Mouse (Mus musculus) olfactory bulb, adult 2 months (tissue): ENCODE data around the gene Sv2c.

Source experiments
- CTCF ChIP-seq: fragments of 200-500 bp; IDR thresholded peaks from 2 replicates; pipeline ENCODE4 v1.5.1; 2012; ENCODE audit warnings: low read depth, mild to moderate bottlenecking, low read length, moderate library complexity; ENCODE audit not compliant: insufficient read depth
- POLR2A ChIP-seq: fragments of 200-500 bp; IDR thresholded peaks from 2 replicates; pipeline ENCODE4 v1.6.1; 2012; ENCODE audit warnings: mild to moderate bottlenecking, low read depth, low read length, moderate library complexity; ENCODE audit not compliant: insufficient read depth

GRCm38 (mm10) chr13:96030368-96031223 is 101.8 kb downstream of the Sv2c start:
- TF ChIP-seq POLR2A = no peak
- TF ChIP-seq CTCF = no peak
